ENCODE assay signal across 8 mouse cellular contexts in the genomic region with DNA sequence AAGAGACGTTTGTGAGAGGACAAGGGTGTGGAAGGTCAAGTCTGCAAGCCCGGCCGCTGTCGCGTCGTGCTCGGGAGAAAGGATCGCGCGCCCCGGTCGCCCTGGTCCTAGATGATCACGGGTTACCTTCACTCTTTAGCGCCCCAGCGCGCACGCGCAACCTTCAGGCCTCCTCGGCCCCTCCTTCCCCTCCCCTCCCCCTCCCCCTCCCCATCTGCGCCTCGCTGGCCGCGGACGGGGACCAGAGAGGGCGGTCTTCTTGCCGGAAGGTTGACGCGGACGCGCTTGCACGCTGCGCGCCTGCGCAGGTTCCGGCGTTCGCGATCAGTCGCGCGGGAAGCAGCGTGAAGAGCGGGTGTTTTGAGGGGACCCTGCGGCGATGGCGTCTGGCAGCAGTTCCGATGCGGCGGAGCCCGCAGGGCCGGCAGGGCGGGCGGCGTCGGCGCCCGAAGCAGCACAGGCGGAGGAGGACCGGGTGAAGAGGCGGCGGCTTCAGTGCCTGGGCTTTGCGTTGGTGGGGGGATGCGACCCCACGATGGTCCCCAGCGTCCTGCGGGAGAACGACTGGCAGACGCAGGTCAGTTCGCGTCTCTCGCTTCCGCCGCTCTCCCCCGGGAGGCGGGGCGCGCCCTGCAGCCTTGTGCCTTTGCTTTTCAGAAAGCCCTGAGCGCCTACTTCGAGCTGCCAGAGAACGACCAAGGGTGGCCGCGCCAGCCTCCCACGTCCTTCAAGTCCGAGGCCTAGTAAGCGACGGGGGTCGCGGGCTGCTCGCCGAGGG. TPM values are rescaled to one million over a fixed set of nuclear protein-coding genes. Genes with fewer than 3 reads are reported as not detected.
DNase-seq lines count a peak whose midpoint lies in the region; ATAC-seq lines count a peak whose summit lies in the region.

TSS of gene Acot13 (minus strand) at position 188 of the 778 bp plus-strand sequence.
TSS of gene Tdp2 (plus strand) at position 327 of the 778 bp plus-strand sequence.

- peak within 1 kb of the TSS; percentile 96 for H3K27ac ChIP-seq in brown adipose tissue, adult 24 weeks (replicated peaks; ENCODE audit: low read depth, low read length)
- H3K27ac ChIP-seq in heart, embryonic 14.5 days (replicated peaks in 1 of 2; ENCODE audit: control insufficient read depth in 1 of 2, insufficient read depth in 1 of 2, low read depth in 2 of 2, low read length in 2 of 2) = peak within 1 kb of the TSS; percentile 96
- peak within 1 kb of the TSS; percentile 96 for H3K27ac ChIP-seq in liver, embryonic 13.5 days
- H3K27ac ChIP-seq in stomach, embryonic 16.5 days (ENCODE audit: low read length) = peak within 1 kb of the TSS; percentile 91

- peaks cover 12% of the 10 kb centered on the region; the same call in 1 of the 2 replicates for H3K36me3 ChIP-seq in heart, embryonic 14.5 days (ENCODE audit: control insufficient read depth, insufficient read depth, low read length)
- H3K36me3 ChIP-seq in liver, embryonic 13.5 days = peaks cover 11% of the 10 kb centered on the region
- no peaks in the 10 kb centered on the region for H3K36me3 ChIP-seq in stomach, embryonic 16.5 days (ENCODE audit: control insufficient read depth, insufficient read depth, low read length)

- DNase-seq in CD4-positive, CD25-positive, alpha-beta regulatory T cell, adult 2 months (ENCODE audit: low read depth, low spot score) = peak; percentile 99
- peak; percentile 91 for DNase-seq in fibroblast of lung, adult 2 months (ENCODE audit: low read depth)
- DNase-seq in kidney, postnatal 14 days = peak; percentile 97
- peak; percentile 94 for DNase-seq in liver, embryonic 13.5 days
- DNase-seq in neural tube, embryonic 10.5 days (ENCODE audit: extremely low spot score, low spot score) = peak; percentile 100

- ATAC-seq in heart, embryonic 14.5 days (ENCODE audit: insufficient number of reproducible peaks, insufficient read depth, low FRiP score, low read depth) = peak; percentile 97
- peak; percentile 94 for ATAC-seq in liver, embryonic 13.5 days (ENCODE audit: low read depth)
- peak; percentile 98 for ATAC-seq in stomach, embryonic 16.5 days (ENCODE audit: insufficient read depth, low FRiP score)

- H3K27me3 ChIP-seq in heart, embryonic 14.5 days (ENCODE audit: control insufficient read depth, insufficient read depth, low read length) = no peaks in the 10 kb centered on the region
- no peaks in the 10 kb centered on the region for H3K27me3 ChIP-seq in liver, embryonic 13.5 days
- H3K27me3 ChIP-seq in stomach, embryonic 16.5 days (ENCODE audit: control insufficient read depth, insufficient read depth, low read length) = no peaks in the 10 kb centered on the region

- peak within 1 kb of the TSS; percentile 96 for H3K9ac ChIP-seq in heart, embryonic 14.5 days (ENCODE audit: low read length)
- peak within 1 kb of the TSS; percentile 97 for H3K9ac ChIP-seq in liver, embryonic 13.5 days
- H3K9ac ChIP-seq in stomach, embryonic 16.5 days (ENCODE audit: low read length) = peak within 1 kb of the TSS; percentile 99

- peak within 1 kb of the TSS; percentile 91 for H3K4me2 ChIP-seq in heart, embryonic 14.5 days (ENCODE audit: low read length)
- peak within 1 kb of the TSS; percentile 82 for H3K4me2 ChIP-seq in liver, embryonic 13.5 days
- H3K4me2 ChIP-seq in stomach, embryonic 16.5 days (ENCODE audit: low read depth, low read length) = peak within 1 kb of the TSS; percentile 94

- peak within 1 kb of the TSS; percentile 97 for H3K4me3 ChIP-seq in brown adipose tissue, adult 24 weeks (ENCODE audit: insufficient read depth, low read depth, low read length)
- H3K4me3 ChIP-seq in heart, embryonic 14.5 days (ENCODE audit: control insufficient read depth in 1 of 2, insufficient read depth in 1 of 2, low read depth in 1 of 2, low read length in 2 of 2) = peak within 1 kb of the TSS; percentile 84 to 97
- H3K4me3 ChIP-seq in liver, embryonic 13.5 days (replicated peaks) = peak within 1 kb of the TSS; percentile 97
- peak within 1 kb of the TSS; percentile 97 for H3K4me3 ChIP-seq in stomach, embryonic 16.5 days (replicated peaks; ENCODE audit: low read length)

- WGBS in heart, embryonic 14.5 days = under 1% methylated on average over 84 of the region's 90 CpGs
- under 1% methylated on average over 90 of the region's 90 CpGs for WGBS in liver, embryonic 13.5 days (ENCODE audit: insufficient replicate concordance)
- WGBS in stomach, embryonic 16.5 days = under 1% methylated on average over 88 of the region's 90 CpGs

- H3K9me3 ChIP-seq in heart, embryonic 14.5 days (ENCODE audit: control insufficient read depth, low read length) = no peaks in the 10 kb centered on the region
- no peaks in the 10 kb centered on the region for H3K9me3 ChIP-seq in liver, embryonic 13.5 days (replicated peaks)
- H3K9me3 ChIP-seq in stomach, embryonic 16.5 days (replicated peaks; ENCODE audit: control insufficient read depth, low read length) = no peaks in the 10 kb centered on the region

- H3K4me1 ChIP-seq in brown adipose tissue, adult 24 weeks (ENCODE audit: control insufficient read depth, insufficient read depth, insufficient read length, low read length) = peaks cover 6% of the 10 kb centered on the region; the same call in 1 of the 2 replicates
- H3K4me1 ChIP-seq in heart, embryonic 14.5 days (ENCODE audit: control insufficient read depth in 2 of 2, insufficient read depth in 2 of 2, low read length in 2 of 2) = peaks cover 4 to 32% of the 10 kb centered on the region in 2 experiments; a peak in 3 of 4 replicates
- peaks cover 44% of the 10 kb centered on the region for H3K4me1 ChIP-seq in liver, embryonic 13.5 days (replicated peaks)
- H3K4me1 ChIP-seq in stomach, embryonic 16.5 days (ENCODE audit: control insufficient read depth, insufficient read depth, low read length) = peaks cover 20% of the 10 kb centered on the region

RNA-seq across cellular contexts. Expression of gene Acot13, which starts in this region (rescaled TPM):
- 452 and 487 TPM in 2 replicates for polyA plus RNA-seq in brown adipose tissue, adult 24 weeks (2012; ENCODE audit: insufficient read depth, insufficient read length, missing spikeins)
- 312 and 318 TPM in 2 replicates for polyA plus RNA-seq in heart, embryonic 14.5 days (2014; fragmentation: Nextera tagmentation; extraction: Ambion mirVana)
- 66.4 and 68.0 TPM in 2 replicates for polyA plus RNA-seq in liver, embryonic 13.5 days (2015; fragmentation: Nextera tagmentation; extraction: Ambion mirVana)
- 91.6 and 93.4 TPM in 2 replicates for polyA plus RNA-seq in stomach, embryonic 16.5 days (2015; fragmentation: Nextera tagmentation; extraction: Ambion mirVana)

RNA-seq across cellular contexts. Expression of gene Tdp2, which starts in this region (rescaled TPM):
- 16.2 and 19.9 TPM in 2 replicates for polyA plus RNA-seq in brown adipose tissue, adult 24 weeks (2012; ENCODE audit: insufficient read depth, insufficient read length, missing spikeins)
- polyA plus RNA-seq in heart, embryonic 14.5 days (2014; fragmentation: Nextera tagmentation; extraction: Ambion mirVana) = 31.4 and 32.0 TPM in 2 replicates
- 29.4 and 36.7 TPM in 2 replicates for polyA plus RNA-seq in liver, embryonic 13.5 days (2015; fragmentation: Nextera tagmentation; extraction: Ambion mirVana)
- 39.5 and 42.2 TPM in 2 replicates for polyA plus RNA-seq in stomach, embryonic 16.5 days (2015; fragmentation: Nextera tagmentation; extraction: Ambion mirVana)

Comparison
In these comparisons a context has a peak if more than half of its experiments do, and no peak if none do; other contexts are left out.
1. Peak in every context shown above with its lines: DNase-seq, ATAC-seq, H3K4me3 ChIP-seq and H3K27ac ChIP-seq.